Mouse (Mus musculus): ENCODE results near the gene Elane. TPM values are rescaled to one million over a fixed set of nuclear protein-coding genes. Genes with fewer than 3 reads are reported as not detected.

The Elane gene
- polyA plus RNA-seq, 1 experiment from 2014 or later: 207 TPM

- no peak for DNase-seq
- no peak overlapping the region for H3K27ac ChIP-seq (ENCODE audit: low read depth)
These were observed 12.2 kb upstream of the Elane start for GRCm38 (mm10) chr10:79873715-79874289.

GRCm38 (mm10) chr10:79874290-79874862 lies 11.7 kb upstream of the Elane start, which contains the start of the genes Prtn3 and Plppr3:
TSS of gene Prtn3 (plus strand) at chr10:79874476.
TSS of gene Plppr3 (minus strand) at chr10:79874634.
- Histone ChIP-seq H3K27ac (ENCODE audit: low read depth) (no peak within 1 kb of the TSS), H3K9ac (replicated peaks) (peak within 1 kb of the TSS; percentile 55)

More at GRCm38 (mm10) chr10:79873715-79874289, 12.2 kb upstream of the Elane start:
- Histone ChIP-seq H3K4me1 (ENCODE audit: insufficient read depth) (peaks cover 27% of the 10 kb centered on the region), H3K4me3 (ENCODE audit: low read depth, low read length) (peak overlapping the region; percentile 62), H3K9ac (replicated peaks) (peak overlapping the region; percentile 55), H3K9me3 (ENCODE audit: low read length) (no peaks in the 10 kb centered on the region), H3K36me3 (replicated peaks; ENCODE audit: insufficient read depth, low read length) (no peaks in the 10 kb centered on the region), H3K4me2 (ENCODE audit: low read depth, low read length) (peak overlapping the region; percentile 88), H3K27me3 (ENCODE audit: insufficient read depth, low read length) (peaks cover 18% of the 10 kb centered on the region)
- no peak for ATAC-seq
- TF ChIP-seq CTCF (IDR thresholded peaks at IDR 0.05; ENCODE audit: low read depth) (no peak), EP300 (IDR thresholded peaks at IDR 0.05; ENCODE audit: low read depth) (no peak)
- WGBS (ENCODE audit: insufficient replicate concordance): 3% methylated on average over 26 of the region's 26 CpGs

GRCm38 (mm10) chr10:79877174-79877573 lies 8.9 kb upstream of the Elane start:
- ATAC-seq (no peak), DNase-seq (peak; percentile 67)
- peak overlapping the region; percentile 67 for H3K27ac ChIP-seq (ENCODE audit: low read depth)

More at GRCm38 (mm10) chr10:79874290-79874862, 11.7 kb upstream of the Elane start, which contains the start of the genes Prtn3 and Plppr3:
- peak within 1 kb of the TSS; percentile 62 for H3K4me3 ChIP-seq (ENCODE audit: low read depth, low read length)
- ATAC-seq: no peak
- no peaks in the 10 kb centered on the region for H3K36me3 ChIP-seq (replicated peaks; ENCODE audit: insufficient read depth, low read length)
- H3K4me2 ChIP-seq (ENCODE audit: low read depth, low read length): peak within 1 kb of the TSS; percentile 88
- DNase-seq: no peak
- no peaks in the 10 kb centered on the region for H3K9me3 ChIP-seq (ENCODE audit: low read length)
- 3% methylated on average over 35 of the region's 57 CpGs for WGBS (ENCODE audit: insufficient replicate concordance)
- no peak for TF ChIP-seq EP300 (IDR thresholded peaks at IDR 0.05; ENCODE audit: low read depth)
- no peak for TF ChIP-seq CTCF (IDR thresholded peaks at IDR 0.05; ENCODE audit: low read depth)
- H3K27me3 ChIP-seq (ENCODE audit: insufficient read depth, low read length): peaks cover 18% of the 10 kb centered on the region
- H3K4me1 ChIP-seq (ENCODE audit: insufficient read depth): peaks cover 30% of the 10 kb centered on the region

DNA sequence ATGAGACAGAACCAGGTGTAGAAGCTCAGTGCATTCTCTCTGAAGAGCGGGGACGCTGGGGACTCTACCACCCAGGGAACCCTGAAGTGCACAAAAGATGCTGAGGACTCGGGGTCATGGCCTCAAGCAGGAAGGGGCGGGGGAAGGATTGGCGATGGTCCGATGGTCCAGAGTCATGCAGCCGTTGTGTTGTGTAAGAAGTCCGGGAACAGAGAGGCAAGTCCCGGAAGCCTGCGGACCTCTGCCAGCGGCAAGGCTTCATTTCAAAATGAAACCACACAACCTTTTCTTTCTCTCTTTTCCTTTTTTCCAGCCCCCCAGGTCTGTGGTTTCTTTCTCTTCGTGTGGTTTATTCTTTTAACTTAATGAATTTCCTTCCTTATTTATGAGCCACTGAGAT lies 8.3 kb upstream of the Elane start:
- Histone ChIP-seq H3K4me3 (ENCODE audit: low read depth, low read length) (0 out of 2 replicates have a peak overlapping the region, but pooled peaks have one; percentile 0), H3K27ac (ENCODE audit: low read depth) (peak overlapping the region; percentile 67)
- ATAC-seq: peak; percentile 46

More at GRCm38 (mm10) chr10:79877174-79877573, 8.9 kb upstream of the Elane start:
- Histone ChIP-seq H3K27me3 (ENCODE audit: insufficient read depth, low read length) (peaks cover 18% of the 10 kb centered on the region), H3K4me3 (ENCODE audit: low read depth, low read length) (no peak overlapping the region), H3K4me2 (ENCODE audit: low read depth, low read length) (peak overlapping the region; percentile 55; the same call in 1 of the 2 replicates), H3K9me3 (ENCODE audit: low read length) (no peaks in the 10 kb centered on the region), H3K9ac (replicated peaks) (no peak overlapping the region), H3K4me1 (ENCODE audit: insufficient read depth) (peaks cover 56% of the 10 kb centered on the region), H3K36me3 (replicated peaks; ENCODE audit: insufficient read depth, low read length) (no peaks in the 10 kb centered on the region)
- 33% methylated on average over 1 of the region's 1 CpGs for WGBS (ENCODE audit: insufficient replicate concordance)
- TF ChIP-seq EP300 (IDR thresholded peaks at IDR 0.05; ENCODE audit: low read depth): no peak
- no peak for TF ChIP-seq CTCF (IDR thresholded peaks at IDR 0.05; ENCODE audit: low read depth)

GRCm38 (mm10) chr10:79879527-79879926 lies 6.5 kb upstream of the Elane start:
- peaks cover 9% of the 10 kb centered on the region; the same call in 1 of the 2 replicates for H3K27me3 ChIP-seq (ENCODE audit: insufficient read depth, low read length)
- H3K4me1 ChIP-seq (ENCODE audit: insufficient read depth): peaks cover 66% of the 10 kb centered on the region
- TF ChIP-seq CTCF (IDR thresholded peaks at IDR 0.05; ENCODE audit: low read depth) (no peak), EP300 (IDR thresholded peaks at IDR 0.05; ENCODE audit: low read depth) (no peak)
- DNase-seq (peak; percentile 62), ATAC-seq (peak; percentile 28; the same call in 1 of the 2 replicates)
- H3K9me3 ChIP-seq (ENCODE audit: low read length): no peaks in the 10 kb centered on the region
- H3K9ac ChIP-seq (replicated peaks): no peak overlapping the region
- 10% methylated on average over 3 of the region's 3 CpGs for WGBS (ENCODE audit: insufficient replicate concordance)
- no peak overlapping the region for H3K4me3 ChIP-seq (ENCODE audit: low read depth, low read length)
- H3K27ac ChIP-seq (ENCODE audit: low read depth): peak overlapping the region; percentile 8; the same call in 1 of the 2 replicates
- H3K4me2 ChIP-seq (ENCODE audit: low read depth, low read length): peak overlapping the region; percentile 47; the same call in 1 of the 2 replicates
- no peaks in the 10 kb centered on the region for H3K36me3 ChIP-seq (replicated peaks; ENCODE audit: insufficient read depth, low read length)

More for the DNA sequence above, 8.3 kb upstream of the Elane start:
- peak overlapping the region; percentile 55 for H3K4me2 ChIP-seq (ENCODE audit: low read depth, low read length)
- no peaks in the 10 kb centered on the region for H3K9me3 ChIP-seq (ENCODE audit: low read length)
- no peak overlapping the region for H3K9ac ChIP-seq (replicated peaks)
- peaks cover 62% of the 10 kb centered on the region for H3K4me1 ChIP-seq (ENCODE audit: insufficient read depth)
- 7% methylated on average over 12 of the region's 12 CpGs for WGBS (ENCODE audit: insufficient replicate concordance)
- no peaks in the 10 kb centered on the region for H3K36me3 ChIP-seq (replicated peaks; ENCODE audit: insufficient read depth, low read length)
- DNase-seq: peak; percentile 74
- TF ChIP-seq CTCF (IDR thresholded peaks at IDR 0.05; ENCODE audit: low read depth): no peak
- peak; percentile 60; the same call in 1 of the 2 replicates for TF ChIP-seq EP300 (IDR thresholded peaks at IDR 0.05; ENCODE audit: low read depth)
- H3K27me3 ChIP-seq (ENCODE audit: insufficient read depth, low read length): peaks cover 20% of the 10 kb centered on the region

DNA sequence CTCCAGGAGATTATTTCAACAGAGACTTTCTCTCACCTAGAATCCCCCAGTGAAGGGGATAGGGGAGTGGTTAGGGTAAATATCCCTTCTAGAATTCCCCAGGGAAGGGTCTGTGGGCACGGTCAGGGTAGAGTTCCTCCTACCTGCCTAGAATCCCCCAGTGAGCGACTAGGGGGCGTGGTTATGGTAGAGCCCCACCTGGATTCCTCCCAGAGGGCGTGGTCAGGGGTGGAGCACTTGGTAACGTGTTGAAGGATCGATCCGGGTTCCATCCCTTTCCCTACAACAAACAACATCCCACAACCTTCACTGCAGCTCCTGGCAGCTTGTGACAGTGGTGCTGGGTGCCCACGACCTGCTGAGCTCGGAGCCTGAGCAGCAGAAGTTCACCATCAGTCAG lies 5.3 kb upstream of the Elane start:
- TF ChIP-seq CTCF (IDR thresholded peaks at IDR 0.05; ENCODE audit: low read depth) (no peak), EP300 (IDR thresholded peaks at IDR 0.05; ENCODE audit: low read depth) (no peak)
- Histone ChIP-seq H3K4me3 (ENCODE audit: low read depth, low read length) (peak overlapping the region; percentile 23), H3K9ac (replicated peaks) (peak overlapping the region; percentile 23; the same call in 1 of the 2 replicates), H3K27ac (ENCODE audit: low read depth) (no peak overlapping the region), H3K4me2 (ENCODE audit: low read depth, low read length) (peak overlapping the region; percentile 47), H3K27me3 (ENCODE audit: insufficient read depth, low read length) (0 out of 2 replicates have a peak, but pooled peaks cover 8% of the 10 kb centered on the region), H3K9me3 (ENCODE audit: low read length) (no peaks in the 10 kb centered on the region), H3K4me1 (ENCODE audit: insufficient read depth) (peaks cover 69% of the 10 kb centered on the region), H3K36me3 (replicated peaks; ENCODE audit: insufficient read depth, low read length) (no peaks in the 10 kb centered on the region)
- peak; percentile 38 for ATAC-seq
- 12% methylated on average over 9 of the region's 9 CpGs for WGBS (ENCODE audit: insufficient replicate concordance)
- peak; percentile 81 for DNase-seq

Data from liver, postnatal 0 days (tissue).